Mouse (Mus musculus) adrenal gland, postnatal 25 days (tissue): ENCODE measurements around the gene Atp2b2. TPM values are rescaled to one million over a fixed set of nuclear protein-coding genes. Genes with fewer than 3 reads are reported as not detected.

ENCODE experiments used
- DNase-seq: peaks from one replicate; pipeline ENCODE4 v3.0.0; 2021; ENCODE audit warnings: mixed read lengths
- total RNA-seq: library from RNA; stranded (reverse); gene quantifications from 2 replicates; pipeline ENCODE4 v1.2.3, GENCODE M21; 2021

The Atp2b2 gene
- total RNA-seq, 1 experiment from 2014 or later, result 8.1 TPM

- DNase-seq, result no peak
Observed at GRCm38 (mm10) chr6:113890023-113890857, 152.2 kb downstream of the Atp2b2 start.

DNA sequence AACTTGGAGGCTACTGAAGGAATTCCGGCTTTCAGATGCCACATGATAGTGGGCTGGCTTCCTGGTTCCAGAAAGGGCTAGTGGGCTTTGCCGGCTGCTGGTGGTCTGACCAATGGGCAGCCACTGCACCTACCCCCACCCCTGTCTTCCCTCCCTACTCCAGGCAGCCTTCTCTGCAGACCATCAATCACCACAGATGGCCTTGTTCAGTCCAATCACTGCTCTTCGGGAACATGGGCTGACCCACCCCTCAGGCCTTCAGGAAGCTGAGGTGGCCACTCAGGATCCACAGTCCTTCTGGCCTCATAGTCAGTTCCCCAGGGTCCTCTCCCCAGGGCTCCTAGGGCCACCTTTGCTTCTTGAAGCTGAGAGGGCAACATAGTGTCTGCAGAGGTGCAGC, 153.2 kb downstream of the Atp2b2 start:
- DNase-seq, result no peak

DNA sequence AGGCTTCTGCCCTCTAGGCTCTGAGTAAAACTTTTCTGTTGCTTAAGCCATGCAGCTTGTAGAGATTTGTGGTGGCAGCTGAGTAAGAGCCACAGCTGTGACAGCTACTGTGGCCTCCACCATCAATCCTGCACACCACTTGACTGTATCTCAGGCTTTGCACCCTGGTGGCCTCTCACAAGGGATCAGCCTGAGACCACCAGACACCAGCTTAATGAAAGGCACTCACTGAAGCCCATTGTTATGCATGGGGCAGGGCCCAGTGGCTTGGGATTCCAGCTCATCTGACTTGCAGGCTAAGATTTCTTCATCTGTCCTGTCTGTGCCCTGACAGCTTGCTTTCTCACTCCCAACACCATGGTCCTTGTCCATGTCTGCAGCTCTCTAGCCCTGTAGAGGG, 155.5 kb downstream of the Atp2b2 start:
- DNase-seq, result no peak

DNA sequence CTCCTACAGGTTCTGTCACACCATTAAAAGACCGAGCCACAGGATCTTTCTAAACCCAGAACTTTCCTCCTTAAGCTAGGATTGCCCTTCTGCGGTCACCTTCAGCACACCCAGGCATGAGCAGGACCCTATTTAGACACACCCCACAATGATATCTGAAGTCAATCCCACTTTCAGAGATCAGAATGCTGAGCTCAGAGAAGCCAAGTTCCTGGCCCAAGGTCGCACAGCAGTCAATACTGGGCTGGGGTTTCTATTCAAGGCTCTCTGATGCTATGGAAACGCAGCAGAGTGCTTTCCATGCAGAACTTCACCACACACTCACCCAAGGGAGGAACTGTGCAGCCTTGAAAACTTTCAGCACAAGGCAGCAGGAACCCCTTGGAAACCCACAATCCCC, 157.6 kb downstream of the Atp2b2 start:
- DNase-seq, result no peak

DNA sequence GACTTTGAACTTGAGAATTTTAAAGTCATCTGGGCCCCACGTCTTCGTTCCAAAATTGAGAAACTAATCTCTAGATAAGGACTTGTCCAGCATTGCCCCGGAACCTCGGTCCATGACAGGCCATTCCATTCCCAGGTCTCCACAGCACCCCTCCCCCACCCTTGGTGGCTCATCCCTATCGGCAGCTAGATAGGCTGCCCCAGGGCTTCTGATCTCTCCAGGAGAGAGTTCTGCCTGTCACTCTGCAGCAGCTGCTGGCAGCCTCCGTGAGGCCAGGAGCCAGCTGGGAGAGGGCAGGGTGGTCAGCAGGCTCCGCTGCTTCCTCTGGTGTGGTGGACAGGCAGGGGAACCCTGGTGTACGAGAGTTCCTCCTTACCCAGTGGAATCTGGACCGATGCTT, 159.2 kb downstream of the Atp2b2 start:
- DNase-seq, result no peak

DNA sequence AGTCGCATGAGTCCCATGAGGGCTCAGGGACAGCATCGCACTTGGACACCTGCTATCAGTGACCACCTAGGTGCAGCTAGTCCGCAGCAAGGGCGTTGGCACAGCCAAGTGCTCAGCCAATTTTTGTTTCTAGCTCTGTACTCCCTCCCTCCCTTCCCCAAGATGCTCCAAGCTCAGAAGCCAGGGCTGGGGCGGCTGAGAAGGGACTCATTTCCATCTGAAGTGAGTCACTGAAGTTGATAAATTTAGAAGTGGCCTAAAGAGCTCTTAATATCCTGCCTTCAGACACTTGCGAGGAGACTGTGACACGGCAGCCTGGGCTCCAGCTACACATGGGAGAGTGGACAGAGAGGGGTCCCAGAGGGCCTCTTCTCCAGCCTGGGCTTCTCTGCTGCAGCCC, 160.0 kb downstream of the Atp2b2 start:
- no peak for DNase-seq

DNA sequence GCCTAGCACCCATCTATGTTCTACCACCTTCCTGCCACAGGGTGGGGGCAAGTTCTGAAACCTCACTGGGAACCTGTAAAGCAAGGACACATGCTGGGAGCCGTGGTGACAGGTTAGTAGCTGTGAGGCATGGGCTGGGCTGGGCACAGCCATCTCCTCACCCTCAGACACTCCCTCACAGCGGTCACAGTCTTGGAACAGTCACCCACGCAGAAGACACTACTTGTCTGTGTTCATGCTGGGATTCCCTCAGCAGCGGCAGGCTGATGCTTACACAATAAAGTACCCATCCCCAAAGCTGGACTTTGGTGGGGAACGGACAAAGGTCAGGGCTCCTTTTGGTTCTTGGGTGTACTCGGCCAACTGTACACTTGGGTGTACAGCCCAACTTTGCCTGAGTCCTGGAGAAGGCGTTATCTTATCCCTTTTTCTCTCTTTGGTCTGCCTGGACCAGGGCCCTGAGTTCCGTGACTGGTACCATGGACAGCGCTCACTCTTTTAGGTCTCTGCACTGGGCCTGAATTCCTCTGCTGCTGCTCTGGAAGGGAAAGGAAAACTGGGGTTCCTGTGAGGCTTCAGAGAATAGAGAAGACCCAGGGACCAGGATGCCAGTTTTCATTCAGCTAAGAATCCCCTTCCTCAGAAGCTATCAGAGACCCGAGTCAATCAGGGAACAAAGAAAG, 160.7 kb downstream of the Atp2b2 start:
- peak; percentile 18 for DNase-seq

- DNase-seq, result no peak
Observed at GRCm38 (mm10) chr6:113879366-113879765, 163.0 kb downstream of the Atp2b2 start.

GRCm38 (mm10) chr6:113878510-113879128, 163.8 kb downstream of the Atp2b2 start:
- no peak for DNase-seq

DNA sequence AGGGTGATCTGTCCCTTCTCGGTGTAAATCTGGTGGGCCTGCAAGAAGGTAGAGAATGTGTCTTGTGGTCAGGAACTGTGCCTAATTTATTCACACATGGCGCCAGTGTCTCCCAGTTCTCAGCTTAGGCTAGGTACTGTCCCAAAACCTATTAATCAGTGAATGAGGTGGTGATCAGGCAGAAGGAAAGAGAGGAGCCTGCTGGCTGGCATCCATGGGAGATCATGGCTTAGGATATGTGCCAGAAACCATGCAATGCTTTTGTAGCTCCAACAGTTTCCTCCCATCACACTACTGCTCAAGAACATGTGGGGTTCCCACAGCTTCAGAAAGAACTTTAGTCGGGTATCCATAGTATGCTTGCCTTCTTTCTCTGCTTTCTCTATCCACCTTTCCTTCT, 165.8 kb downstream of the Atp2b2 start:
- DNase-seq, result no peak

DNA sequence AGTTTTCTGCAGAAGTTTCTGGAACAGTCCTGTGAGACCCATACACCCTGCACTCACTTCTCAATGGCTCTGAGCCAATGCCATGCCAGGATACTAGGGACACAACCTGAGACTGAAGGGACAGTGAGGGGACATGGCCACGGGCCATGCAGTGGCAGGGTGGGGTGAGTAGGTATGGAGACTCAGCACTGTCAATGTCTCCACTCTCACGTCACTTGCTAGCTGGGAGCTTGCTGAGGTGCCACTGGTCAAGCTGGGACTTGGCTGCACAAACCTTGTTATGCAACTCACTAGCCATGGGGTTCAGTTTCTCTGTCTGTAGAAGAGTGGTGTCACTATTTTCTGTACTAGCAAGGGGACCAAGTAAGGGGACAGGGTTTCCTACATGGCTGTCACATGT, 167.2 kb downstream of the Atp2b2 start:
- DNase-seq, result no peak

- DNase-seq, result no peak
Observed at GRCm38 (mm10) chr6:113872654-113873053, 169.8 kb downstream of the Atp2b2 start.

DNA sequence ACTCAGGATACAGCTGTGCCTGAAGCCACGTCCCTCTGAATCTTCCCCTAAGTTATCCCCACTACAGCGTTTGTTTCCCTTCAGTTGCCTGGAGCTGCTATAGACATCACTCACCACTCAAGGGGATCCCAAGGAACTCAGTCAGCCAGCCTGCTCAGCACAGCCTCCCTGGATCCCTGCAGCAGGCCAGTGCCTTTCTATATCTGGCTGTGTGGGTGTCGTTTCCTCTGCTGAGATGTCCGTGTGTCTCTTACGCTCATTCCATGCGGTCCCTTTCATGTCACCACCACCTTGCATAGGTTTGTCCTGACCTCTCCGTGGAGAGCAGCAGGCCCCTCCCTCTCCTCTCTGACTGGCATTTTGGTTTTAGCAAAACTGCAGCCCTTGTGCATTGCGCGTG, 171.6 kb downstream of the Atp2b2 start:
- no peak for DNase-seq

- DNase-seq, result no peak
Observed at GRCm38 (mm10) chr6:113868552-113868951, 173.9 kb downstream of the Atp2b2 start.

DNA sequence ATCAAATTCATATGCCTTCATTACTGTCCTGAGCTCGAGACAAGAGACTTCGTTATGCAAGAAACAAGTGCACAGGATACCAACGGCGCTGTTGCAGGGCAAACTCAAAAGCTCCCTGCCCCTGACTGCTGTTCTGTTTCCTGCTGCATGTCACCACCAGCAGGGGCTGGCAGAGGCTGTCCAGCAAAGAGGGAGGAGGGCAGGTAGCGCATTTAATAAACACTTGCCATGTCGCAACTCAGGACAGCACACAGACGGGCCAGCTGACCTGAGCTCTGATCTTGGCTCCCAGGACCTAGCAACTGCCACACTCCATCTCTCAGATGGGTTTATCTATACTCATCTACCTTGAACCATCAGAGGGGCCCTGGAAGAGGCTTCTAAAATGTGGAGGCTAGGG, 176.7 kb downstream of the Atp2b2 start:
- no peak for DNase-seq

DNA sequence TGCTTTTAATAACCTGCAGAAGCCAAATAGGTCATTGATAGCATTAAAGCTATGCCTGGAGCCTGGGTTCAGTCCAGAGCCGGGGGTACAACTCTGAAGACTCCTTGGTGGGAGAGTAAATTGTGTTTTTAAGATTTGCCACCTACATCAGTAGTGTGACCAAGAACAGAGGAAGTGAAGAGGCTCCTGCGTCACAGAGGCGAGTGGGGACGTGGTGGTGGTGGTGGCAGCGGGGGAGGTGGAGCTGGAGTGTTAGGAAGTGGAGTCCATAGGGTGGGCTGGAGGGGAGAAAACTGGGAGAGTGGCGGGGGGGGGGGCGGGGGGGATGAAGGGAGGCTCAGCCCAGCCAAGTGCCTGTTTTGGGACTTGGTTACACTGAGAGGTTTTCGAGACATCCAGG, 177.6 kb downstream of the Atp2b2 start:
- no peak for DNase-seq

GRCm38 (mm10) chr6:113862955-113863354, 179.5 kb downstream of the Atp2b2 start:
- no peak for DNase-seq

GRCm38 (mm10) chr6:113861938-113862337, 180.5 kb downstream of the Atp2b2 start:
- DNase-seq, result no peak

DNA sequence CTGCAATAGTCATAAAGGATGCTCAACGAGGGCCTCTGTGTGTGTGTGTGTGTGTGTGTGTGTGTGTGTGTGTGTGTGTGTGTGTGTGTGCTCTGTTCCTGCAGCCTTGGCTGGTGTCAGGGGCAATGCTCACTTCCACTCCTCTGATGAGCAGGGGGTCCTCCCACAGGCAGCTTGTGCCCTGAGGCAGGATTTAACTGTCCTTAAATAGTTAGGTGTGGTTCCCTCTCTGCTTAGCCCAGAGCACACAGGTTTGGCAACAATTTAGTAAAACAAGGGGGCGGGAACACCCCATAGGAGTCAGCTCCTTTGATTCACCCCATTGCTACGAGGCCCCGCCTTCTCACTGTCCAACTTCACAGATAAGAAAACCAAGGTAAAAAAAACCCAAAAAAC, 181.0 kb downstream of the Atp2b2 start:
- DNase-seq, result no peak

DNA sequence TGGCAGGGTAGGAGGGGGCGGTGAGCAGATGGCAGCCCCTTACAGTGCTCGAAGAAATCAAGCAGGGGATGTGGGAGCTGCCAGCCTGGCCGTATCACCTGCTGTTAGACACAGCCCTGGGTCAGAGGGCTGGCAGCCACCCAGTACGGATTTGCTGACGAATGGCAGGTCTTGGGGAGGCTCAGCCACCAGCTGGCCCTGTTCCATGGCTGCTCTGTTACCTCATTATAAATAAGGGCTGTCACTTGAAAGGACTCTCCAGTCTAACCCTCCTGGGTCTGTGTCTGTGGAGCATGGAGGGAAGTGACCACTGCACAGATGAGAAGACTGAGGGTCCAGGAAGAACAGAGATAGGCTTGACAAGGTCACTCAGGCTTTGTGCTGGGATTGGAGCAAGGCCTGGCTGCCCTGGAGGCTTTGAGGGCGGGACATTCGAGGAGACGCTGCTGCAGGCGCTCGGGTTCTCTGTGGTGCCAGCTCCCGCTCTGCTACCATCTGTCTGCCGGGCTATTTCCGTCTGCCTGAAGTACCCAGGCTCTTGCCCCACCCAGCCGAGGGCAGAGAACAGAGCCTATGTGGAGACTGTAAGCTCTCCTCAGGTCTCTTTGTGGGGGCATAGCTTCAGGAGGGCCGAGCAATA, 181.6 kb downstream of the Atp2b2 start:
- DNase-seq, result peak; percentile 65

- DNase-seq, result no peak
Observed at GRCm38 (mm10) chr6:113860023-113860734, 182.2 kb downstream of the Atp2b2 start.

DNA sequence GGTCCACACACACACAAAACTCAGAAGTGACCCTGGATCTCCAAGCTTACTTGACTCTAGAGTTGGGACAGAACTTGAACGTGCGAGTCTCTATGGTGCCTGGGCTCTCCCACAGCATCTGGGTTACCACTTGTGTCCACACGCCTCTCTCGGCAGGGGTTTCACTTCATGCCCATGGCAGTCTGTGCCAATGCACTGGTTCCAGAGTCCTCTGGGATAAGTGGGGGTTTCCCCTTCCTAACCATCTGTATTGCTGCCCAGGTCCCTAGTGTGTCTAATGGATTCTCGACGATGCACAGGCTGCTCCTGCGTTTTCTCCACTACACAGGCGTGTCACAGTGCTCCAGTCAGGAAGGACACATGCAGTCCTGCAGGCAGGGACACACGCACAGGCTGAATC, 184.1 kb downstream of the Atp2b2 start:
- no peak for DNase-seq
